8 mouse cellular contexts compared by ENCODE assay signal in the genomic region with DNA sequence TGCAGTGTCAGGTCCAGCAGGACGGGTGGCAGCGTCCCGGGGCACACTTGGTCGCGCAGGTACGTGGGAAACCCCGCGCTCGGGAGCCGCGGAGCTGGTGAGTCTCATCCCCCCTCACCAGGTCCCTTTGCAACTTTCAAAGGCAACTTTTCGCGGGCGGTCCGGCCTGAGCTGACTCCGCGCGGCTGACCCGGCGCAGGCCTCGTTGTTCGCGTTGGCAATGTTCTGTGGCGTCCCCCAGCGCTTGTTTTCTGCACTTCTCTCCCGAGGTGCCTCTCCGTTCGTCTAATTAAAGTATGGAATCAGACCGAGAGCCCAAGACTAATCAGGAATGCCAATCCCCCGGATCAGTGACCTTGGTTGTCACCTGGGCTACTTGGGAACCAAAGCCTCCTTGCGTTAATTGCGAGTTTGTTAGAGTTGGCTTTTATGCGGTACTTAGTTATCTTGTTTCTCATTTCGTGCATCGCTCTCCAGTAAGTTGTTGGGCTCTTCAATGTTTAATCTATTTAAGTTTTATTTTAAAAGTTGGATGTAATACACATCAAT. TPM values are rescaled to one million over a fixed set of nuclear protein-coding genes. Genes with fewer than 3 reads are reported as not detected.
A peak's percentile ranks its signal among the peaks of the same experiment; 100 is the strongest.
DNase-seq lines count a peak whose midpoint lies in the region; ATAC-seq lines count a peak whose summit lies in the region.

No protein-coding gene starts in this region.

- peak overlapping the region; percentile 96 for H3K4me2 ChIP-seq in intestine, embryonic 15.5 days (replicated peaks)
- peak overlapping the region; percentile 99 for H3K4me2 ChIP-seq in midbrain, embryonic 13.5 days (replicated peaks)
- peak overlapping the region; percentile 96 for H3K4me2 ChIP-seq in stomach, embryonic 14.5 days (replicated peaks; ENCODE audit: low read depth, low read length)

- H3K27me3 ChIP-seq in intestine, embryonic 15.5 days (replicated peaks), result peaks cover 11% of the 10 kb centered on the region
- peaks cover 35% of the 10 kb centered on the region for H3K27me3 ChIP-seq in midbrain, embryonic 13.5 days
- H3K27me3 ChIP-seq in stomach, embryonic 14.5 days (ENCODE audit: control insufficient read depth, insufficient read depth, low read length), result 0 out of 2 replicates have a peak, but pooled peaks cover 3% of the 10 kb centered on the region

- H3K27ac ChIP-seq in intestine, embryonic 15.5 days, result peak overlapping the region; percentile 86
- no peak overlapping the region; the same call in 1 of the 2 replicates for H3K27ac ChIP-seq in midbrain, embryonic 13.5 days
- no peak overlapping the region; the same call in 1 of the 2 replicates for H3K27ac ChIP-seq in stomach, embryonic 14.5 days (ENCODE audit: low read length)

- WGBS in intestine, embryonic 15.5 days, result under 1% methylated on average over 35 of the region's 35 CpGs
- WGBS in midbrain, embryonic 13.5 days, result under 1% methylated on average over 35 of the region's 35 CpGs
- WGBS in stomach, embryonic 14.5 days, result under 1% methylated on average over 35 of the region's 35 CpGs

- intact Hi-C loops in gastrocnemius, postnatal 14 days (cut with DNase I; ENCODE audit: low total_unique reads), result loop anchor here (10.0 kb wide), 1 partner anchor 103 kb away; no protein-coding TSS in a partner anchor
- intact Hi-C loops in left cerebral cortex, postnatal 4 days (cut with DNase I), result no loop called here

- H3K9ac ChIP-seq in intestine, embryonic 15.5 days, result peak overlapping the region; percentile 73
- peak overlapping the region; percentile 69 for H3K9ac ChIP-seq in midbrain, embryonic 13.5 days (replicated peaks)
- peak overlapping the region; percentile 31; the same call in 1 of the 2 replicates for H3K9ac ChIP-seq in stomach, embryonic 14.5 days (replicated peaks; ENCODE audit: low read depth, low read length)

- peak; percentile 15 to 26 for DNase-seq in adrenal gland, adult 18-20 months (ENCODE audit: low spot score in 2 of 2)
- peak; percentile 11 to 22 for DNase-seq in cerebellum, postnatal 25 days
- peak; percentile 55 for DNase-seq in gastrocnemius, postnatal 14 days
- DNase-seq in left cerebral cortex, postnatal 4 days, result peak; percentile 58
- DNase-seq in c-Kit-positive CD71-positive TER-119-positive erythroid progenitor cells, embryonic 14.5 days (ENCODE audit: low spot score), result no peak

- H3K4me1 ChIP-seq in intestine, embryonic 15.5 days (replicated peaks), result 0 out of 2 replicates have a peak, but pooled peaks cover 6% of the 10 kb centered on the region
- H3K4me1 ChIP-seq in midbrain, embryonic 13.5 days (replicated peaks), result peaks cover 13% of the 10 kb centered on the region
- peaks cover 5% of the 10 kb centered on the region; the same call in 1 of the 2 replicates for H3K4me1 ChIP-seq in stomach, embryonic 14.5 days (ENCODE audit: control insufficient read depth, insufficient read depth, low read length)

- no peaks in the 10 kb centered on the region for H3K9me3 ChIP-seq in intestine, embryonic 15.5 days
- H3K9me3 ChIP-seq in midbrain, embryonic 13.5 days, result no peaks in the 10 kb centered on the region
- no peaks in the 10 kb centered on the region for H3K9me3 ChIP-seq in stomach, embryonic 14.5 days (ENCODE audit: control insufficient read depth, low read depth, low read length)

- H3K4me3 ChIP-seq in intestine, embryonic 15.5 days (replicated peaks), result peak overlapping the region; percentile 76
- H3K4me3 ChIP-seq in midbrain, embryonic 13.5 days (replicated peaks), result peak overlapping the region; percentile 74
- peak overlapping the region; percentile 66 for H3K4me3 ChIP-seq in stomach, embryonic 14.5 days (ENCODE audit: low read depth, low read length)

- no peaks in the 10 kb centered on the region for H3K36me3 ChIP-seq in intestine, embryonic 15.5 days
- H3K36me3 ChIP-seq in midbrain, embryonic 13.5 days, result no peaks in the 10 kb centered on the region
- H3K36me3 ChIP-seq in stomach, embryonic 14.5 days (ENCODE audit: control insufficient read depth, insufficient read depth, low read length), result no peaks in the 10 kb centered on the region

- peak; percentile 39 for ATAC-seq in intestine, embryonic 15.5 days
- 0 out of 2 replicates have a peak, but pooled peaks have one; percentile 21 for ATAC-seq in midbrain, embryonic 13.5 days
- ATAC-seq in stomach, embryonic 14.5 days (ENCODE audit: insufficient number of reproducible peaks, insufficient read depth, low FRiP score, low read depth), result peak; percentile 17; the same call in 1 of the 2 replicates

RNA-seq across cellular contexts. Expression of a gene that starts 0.8 kb away (rescaled TPM):
- total RNA-seq in adrenal gland, adult 18-20 months (2021), result 10 to 100 TPM; 11.2 to 17.6 TPM
- 10 to 100 TPM; 14.3 to 14.4 TPM for total RNA-seq in gastrocnemius, postnatal 14 days (2021)
- polyA plus RNA-seq in intestine, embryonic 15.5 days (2015; fragmentation: Nextera tagmentation; extraction: Ambion mirVana), result 17.0 and 18.8 TPM in 2 replicates
- 10 to 100 TPM; 10.7 to 13.4 TPM for total RNA-seq in left cerebral cortex, postnatal 4 days (2021)
- polyA plus RNA-seq in midbrain, embryonic 13.5 days (2015; fragmentation: Nextera tagmentation; extraction: Ambion mirVana), result 5.7 and 6.8 TPM in 2 replicates
- polyA plus RNA-seq in stomach, embryonic 14.5 days (2014; fragmentation: Nextera tagmentation; extraction: Ambion mirVana), result 21.8 and 24.7 TPM in 2 replicates
